Mouse (Mus musculus): Measurements from ENCODE around the gene BC035947. TPM values are rescaled to one million over a fixed set of nuclear protein-coding genes. Genes with fewer than 3 reads are reported as not detected.

The BC035947 gene
- total RNA-seq (2012; rRNA removed) (not detected in 2 replicates), total RNA-seq (2014; rRNA removed) (not detected in 2 replicates), polyA plus RNA-seq (2012; ENCODE audit: insufficient read length, low read depth) (not detected in 2 replicates)

- no peak for TF ChIP-seq MAX (IDR thresholded peaks at IDR 0.05; ENCODE audit: low read length)
- no peak for TF ChIP-seq MYC (IDR thresholded peaks at IDR 0.05; ENCODE audit: low read depth, low read length)
- no peak for TF ChIP-seq RAD21 (IDR thresholded peaks at IDR 0.05; ENCODE audit: low read depth, low read length)
- TF ChIP-seq E2F4 (IDR thresholded peaks at IDR 0.05; ENCODE audit: insufficient replicate concordance, low read depth, low read length), result no peak
- TF ChIP-seq POLR2AphosphoS2 (IDR thresholded peaks at IDR 0.05; ENCODE audit: low read depth, low read length), result no peak
- no peak for TF ChIP-seq ELF1 (IDR thresholded peaks at IDR 0.05; ENCODE audit: low read depth, low read length)
- no peak for TF ChIP-seq USF2 (conservative IDR thresholded peaks at IDR 0.05; ENCODE audit: low read depth, low read length)
- no peak within 1 kb of the TSS for H3K27ac ChIP-seq (ENCODE audit: insufficient read depth, low read depth)
- no peaks in the 10 kb centered on the region for H3K79me2 ChIP-seq (replicated peaks; ENCODE audit: control insufficient read depth, extremely low read depth, insufficient read depth, poor library complexity, severe bottlenecking)
- no peak within 1 kb of the TSS for H3K4me2 ChIP-seq (ENCODE audit: insufficient read depth, low read depth, poor library complexity, severe bottlenecking)
- in situ Hi-C loops (cut with MboI; ENCODE audit: low pct_ligation_motif_present, low pct_unique_long_range_greater_than_20kb, low sequenced_read_pairs) (no loop called here), dilution Hi-C loops (cut with MboI; ENCODE audit: extremely low pct_ligation_motif_present, extremely low pct_unique_long_range_greater_than_20kb, low sequenced_read_pairs) (no loop called here)
- H3K36me3 ChIP-seq (replicated peaks in 1 of 2; ENCODE audit: control insufficient read depth in 1 of 2, insufficient read depth in 1 of 2, low read length in 1 of 2), result no peaks in the 10 kb centered on the region
- no peaks in the 10 kb centered on the region for H3K9me3 ChIP-seq (replicated peaks; ENCODE audit: low read length)
- no peak within 1 kb of the TSS for H3K4me3 ChIP-seq (replicated peaks in 1 of 3; ENCODE audit: low read depth in 2 of 3, low read length in 2 of 3, poor library complexity in 1 of 3)
- no peaks in the 10 kb centered on the region for H3K4me1 ChIP-seq (ENCODE audit: control insufficient read depth in 1 of 2, insufficient read depth in 2 of 2)
- no peak within 1 kb of the TSS for H3K9ac ChIP-seq (ENCODE audit: insufficient read depth, low read depth)
- peaks cover 12% of the 10 kb centered on the region for H3K27me3 ChIP-seq (replicated peaks)
- no peak for DNase-seq (ENCODE audit: extremely low read depth)
Observed at GRCm38 (mm10) chr1:78511621-78512160, at the start of gene BC035947. Gene BC035947, minus strand, starts transcription at chr1:78512158.

GRCm38 (mm10) chr1:78554012-78554666 lies 42.2 kb upstream of the BC035947 start:
- Histone ChIP-seq H3K4me1 (ENCODE audit: control insufficient read depth in 1 of 2, insufficient read depth in 2 of 2) (no peaks in the 10 kb centered on the region), H3K4me3 (replicated peaks in 1 of 3; ENCODE audit: low read depth in 2 of 3, low read length in 2 of 3, poor library complexity in 1 of 3) (no peak overlapping the region), H3K36me3 (replicated peaks in 1 of 2; ENCODE audit: control insufficient read depth in 1 of 2, insufficient read depth in 1 of 2, low read length in 1 of 2) (no peaks in the 10 kb centered on the region), H3K27ac (ENCODE audit: insufficient read depth, low read depth) (no peak overlapping the region), H3K9ac (ENCODE audit: insufficient read depth, low read depth) (no peak overlapping the region), H3K9me3 (replicated peaks; ENCODE audit: low read length) (peaks cover 4% of the 10 kb centered on the region), H3K27me3 (replicated peaks) (no peaks in the 10 kb centered on the region), H3K4me2 (ENCODE audit: insufficient read depth, low read depth, poor library complexity, severe bottlenecking) (no peak overlapping the region), H3K79me2 (replicated peaks; ENCODE audit: control insufficient read depth, extremely low read depth, insufficient read depth, poor library complexity, severe bottlenecking) (no peaks in the 10 kb centered on the region)
- no peak for DNase-seq (ENCODE audit: extremely low read depth)
- in situ Hi-C loops (cut with MboI; ENCODE audit: low pct_ligation_motif_present, low pct_unique_long_range_greater_than_20kb, low sequenced_read_pairs) (no loop called here), dilution Hi-C loops (cut with MboI; ENCODE audit: extremely low pct_ligation_motif_present, extremely low pct_unique_long_range_greater_than_20kb, low sequenced_read_pairs) (no loop called here)
- TF ChIP-seq TBP (conservative IDR thresholded peaks at IDR 0.05; ENCODE audit: low read depth, low read length) (no peak), IRF4 (IDR thresholded peaks at IDR 0.05; ENCODE audit: low read depth, low read length) (no peak), MAX (IDR thresholded peaks at IDR 0.05; ENCODE audit: low read length) (no peak), EP300 (IDR thresholded peaks at IDR 0.05; ENCODE audit: low read length) (no peak), ZMIZ1 (IDR thresholded peaks at IDR 0.05; ENCODE audit: low read depth, low read length) (no peak), RAD21 (IDR thresholded peaks at IDR 0.05; ENCODE audit: low read depth, low read length) (no peak), USF2 (conservative IDR thresholded peaks at IDR 0.05; ENCODE audit: low read depth, low read length) (no peak), JUND (conservative IDR thresholded peaks at IDR 0.05; ENCODE audit: low read depth, low read length) (no peak), RCOR1 (conservative IDR thresholded peaks at IDR 0.05; ENCODE audit: low read depth, low read length) (no peak), HCFC1 (IDR thresholded peaks at IDR 0.05; ENCODE audit: low read depth, low read length) (no peak), CHD2 (IDR thresholded peaks at IDR 0.05; ENCODE audit: low read length) (no peak), ZC3H11A (IDR thresholded peaks at IDR 0.05; ENCODE audit: low read depth, low read length) (no peak)

Measured in CH12.LX (cell line).